Mouse (Mus musculus) liver, adult (tissue): Measurements from ENCODE around the gene Mon1a.

Source experiments
- GATA4 ChIP-seq: IDR thresholded peaks from 2 replicates; pipeline ENCODE4 v1.6.1; 2014; ENCODE audit warnings: mild to moderate bottlenecking, low read length; ENCODE audit not compliant: insufficient replicate concordance

The Mon1a gene

DNA sequence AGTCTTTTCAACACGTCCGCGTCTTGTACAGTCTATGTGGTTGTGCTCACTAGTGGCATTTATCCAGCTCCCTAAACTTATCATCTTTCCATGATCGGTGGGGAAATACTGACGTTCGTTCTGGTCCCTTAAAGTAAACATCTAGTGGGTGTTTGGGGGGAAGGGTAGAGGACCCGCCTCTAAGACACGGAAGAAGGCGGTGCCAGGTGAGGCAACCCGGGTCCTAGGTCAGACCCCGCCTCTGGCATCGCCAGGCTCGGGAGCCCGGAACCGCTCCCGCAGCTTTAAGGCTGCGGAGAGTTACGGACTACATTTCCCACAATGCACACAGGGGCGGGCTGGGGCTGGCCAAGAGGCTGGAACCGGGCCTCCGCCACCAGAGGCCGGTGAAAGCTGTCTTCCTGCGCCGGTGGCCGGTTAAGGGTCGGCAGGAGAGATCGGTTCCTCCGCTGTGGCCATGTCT lies at the start of gene Mon1a:
Mon1a (plus strand) TSS at position 348 of the 463 bp plus-strand sequence.
- TF ChIP-seq GATA4, result no peak; the same call in 1 of the 2 replicates

DNA sequence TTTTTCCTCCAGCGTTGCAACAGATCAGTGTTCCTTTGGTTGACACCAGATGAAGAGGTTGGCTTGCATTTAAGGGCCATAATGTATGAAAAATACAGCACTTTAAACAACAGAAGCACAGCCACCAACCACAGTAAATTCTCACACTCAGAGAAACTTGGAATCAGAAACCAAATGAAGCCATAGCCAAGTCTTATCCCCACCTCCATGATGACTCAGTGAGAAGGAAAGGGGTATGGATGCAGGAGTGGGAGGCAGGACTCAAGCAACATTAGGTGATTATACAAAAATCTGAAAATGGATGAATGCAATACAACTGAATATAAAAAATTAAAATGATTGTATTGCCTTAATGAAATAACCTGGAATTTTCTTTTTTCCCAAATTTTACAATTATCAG lies 49.1 kb upstream of the Mon1a start:
- TF ChIP-seq GATA4, result no peak

DNA sequence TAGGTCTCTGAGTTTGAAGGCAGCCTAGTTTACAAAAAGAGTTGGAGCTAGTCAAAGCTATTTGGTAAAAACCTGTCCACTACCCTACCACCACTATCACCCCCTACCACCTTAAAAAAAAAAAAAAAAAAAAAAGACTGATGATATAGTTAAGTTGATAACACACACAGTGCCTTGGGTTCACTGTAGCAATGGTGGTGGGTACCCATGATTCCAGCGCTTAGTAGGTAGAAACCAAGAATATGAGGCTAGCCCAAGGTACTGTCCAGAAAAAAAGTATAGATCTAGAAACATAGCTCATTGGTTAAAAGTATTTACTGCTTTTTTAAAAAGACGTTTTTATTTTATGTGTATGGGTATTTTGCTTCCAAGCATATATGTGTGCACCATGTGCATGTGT lies 45.2 kb upstream of the Mon1a start:
- TF ChIP-seq GATA4, result no peak

DNA sequence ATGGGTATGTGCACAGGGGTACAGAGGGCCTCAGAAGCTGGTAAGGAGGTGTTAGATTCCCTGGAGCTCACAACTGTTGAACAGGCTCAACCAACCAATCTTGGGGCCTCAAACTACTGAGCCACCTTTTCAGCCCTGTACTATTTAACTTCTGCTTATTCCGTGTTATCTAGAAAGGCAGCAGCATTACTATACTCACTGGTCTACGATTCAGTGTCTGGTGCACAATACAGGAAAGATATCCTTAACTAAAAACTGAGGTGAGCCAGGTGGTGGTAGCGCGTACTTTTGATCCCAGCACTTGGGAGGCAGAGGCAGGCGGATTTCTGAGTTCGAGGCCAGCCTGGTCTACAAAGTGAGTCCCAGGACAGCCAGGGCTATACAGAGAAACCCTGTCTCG lies 39.0 kb upstream of the Mon1a start:
- TF ChIP-seq GATA4, result no peak

DNA sequence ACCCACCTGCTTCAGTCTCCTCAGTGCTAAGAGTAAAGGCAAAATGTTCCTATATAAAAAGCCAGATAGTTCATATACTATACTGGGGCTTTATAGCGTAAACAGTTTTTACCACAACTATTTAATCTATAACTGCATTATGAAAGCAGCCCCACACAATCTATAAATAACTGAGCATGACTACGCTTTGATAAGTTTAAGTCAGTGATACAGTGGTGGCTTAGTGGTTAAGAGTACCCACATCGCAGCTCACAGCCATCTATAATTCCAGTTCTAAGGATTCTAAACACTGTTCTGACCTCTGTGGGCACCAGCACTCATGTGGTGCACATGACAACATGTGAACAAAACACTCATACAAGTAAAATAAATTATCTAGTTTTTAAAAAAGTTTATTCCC lies 29.6 kb upstream of the Mon1a start:
- TF ChIP-seq GATA4, result no peak

DNA sequence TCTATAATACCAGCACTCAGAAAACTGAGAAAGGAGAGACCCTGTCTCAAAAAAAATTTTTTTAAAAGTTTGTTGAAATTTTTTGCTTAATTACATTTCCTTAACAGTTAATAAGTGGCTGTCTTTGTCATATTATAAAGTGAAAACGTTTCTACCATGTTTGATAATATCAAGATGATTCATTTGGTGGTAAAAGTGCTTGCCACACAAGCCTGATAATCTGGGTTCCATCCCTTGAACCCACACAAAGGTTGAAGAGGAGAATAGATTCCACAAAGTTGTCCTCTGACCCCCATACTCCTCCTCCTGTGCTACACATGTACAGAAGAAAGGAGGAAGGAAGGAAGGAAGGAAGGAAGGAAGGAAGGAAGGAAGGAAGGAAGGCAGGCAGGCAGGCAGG lies 23.5 kb upstream of the Mon1a start:
- no peak for TF ChIP-seq GATA4

DNA sequence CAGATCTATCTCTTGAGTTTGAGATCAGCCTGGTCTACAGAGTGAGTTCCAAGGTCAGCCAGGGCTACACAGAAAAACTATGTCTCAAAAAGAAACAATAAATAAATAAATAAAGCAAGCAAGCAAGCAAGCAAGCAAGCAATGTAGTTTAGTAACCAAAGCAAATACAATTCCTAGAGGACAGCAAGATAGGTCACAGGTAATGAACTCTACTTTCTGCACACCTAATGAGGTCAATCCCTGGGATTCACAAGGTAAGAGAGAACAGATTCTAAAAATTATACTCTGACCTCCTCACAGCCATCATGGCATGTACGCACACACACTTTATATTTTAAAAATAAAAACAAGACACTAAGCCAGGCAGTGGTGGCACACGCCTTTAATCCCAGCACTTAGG lies 21.9 kb upstream of the Mon1a start:
- no peak for TF ChIP-seq GATA4

DNA sequence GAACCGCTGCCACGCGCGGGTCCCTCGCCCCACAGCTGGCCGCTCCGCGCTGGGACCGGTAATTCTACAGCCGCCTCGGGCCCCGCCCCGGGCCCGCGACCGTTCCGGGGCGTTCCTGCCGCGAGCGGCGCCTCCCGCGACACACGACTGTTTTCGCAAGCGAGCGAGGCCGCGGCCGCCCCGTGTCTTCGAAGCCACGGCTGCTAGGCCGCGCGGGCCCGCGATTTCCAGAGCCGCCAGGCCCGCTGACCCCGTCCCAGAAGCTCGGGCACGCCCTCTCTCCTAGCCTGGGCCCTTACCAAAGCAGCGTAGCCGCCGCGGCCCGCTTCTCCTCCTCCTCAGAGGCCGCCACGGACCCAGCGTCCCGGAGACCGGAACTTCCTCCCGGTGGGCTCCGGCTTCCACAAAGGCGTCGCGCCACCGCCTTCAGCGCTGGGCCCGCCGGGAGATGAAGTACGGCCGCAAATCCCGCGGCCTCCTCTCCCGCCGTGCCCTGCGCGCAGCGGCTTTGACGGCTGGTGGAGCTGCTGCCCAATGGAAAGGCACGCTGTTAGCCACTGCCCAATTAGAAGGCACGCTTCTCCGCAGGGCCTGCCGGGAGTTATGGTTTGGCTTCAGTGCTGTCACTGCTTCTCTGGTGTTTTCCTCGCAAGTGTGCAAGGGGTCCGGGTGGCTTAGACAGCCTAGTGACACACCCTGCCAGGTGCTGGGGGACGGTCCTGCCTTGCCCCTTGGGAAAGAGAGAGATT lies 15.4 kb upstream of the Mon1a start:
- peak; percentile 50; the same call in 1 of the 2 replicates for TF ChIP-seq GATA4

DNA sequence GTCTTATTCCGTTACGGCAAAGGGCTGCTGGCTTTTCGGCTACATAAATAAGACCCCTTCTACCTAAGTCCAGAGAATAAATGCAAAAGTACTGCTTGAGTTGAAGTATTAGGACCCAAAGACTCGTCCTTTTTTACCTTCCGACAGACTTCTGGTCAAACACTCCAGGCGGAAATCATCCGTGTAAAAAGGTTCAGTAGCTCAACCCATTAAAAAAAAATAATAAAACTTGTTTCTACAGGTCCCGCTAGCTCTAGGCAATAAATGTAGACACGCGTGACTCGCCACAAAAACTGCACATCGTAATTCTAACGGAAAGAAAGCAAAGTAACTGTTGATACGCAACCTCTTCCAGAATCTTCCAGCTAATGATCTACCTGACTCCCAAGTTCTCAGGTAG lies 14.8 kb upstream of the Mon1a start, which contains the start of gene Rbm6:
Rbm6 (minus strand) TSS at position 101 of the 400 bp plus-strand sequence.
- no peak for TF ChIP-seq GATA4

DNA sequence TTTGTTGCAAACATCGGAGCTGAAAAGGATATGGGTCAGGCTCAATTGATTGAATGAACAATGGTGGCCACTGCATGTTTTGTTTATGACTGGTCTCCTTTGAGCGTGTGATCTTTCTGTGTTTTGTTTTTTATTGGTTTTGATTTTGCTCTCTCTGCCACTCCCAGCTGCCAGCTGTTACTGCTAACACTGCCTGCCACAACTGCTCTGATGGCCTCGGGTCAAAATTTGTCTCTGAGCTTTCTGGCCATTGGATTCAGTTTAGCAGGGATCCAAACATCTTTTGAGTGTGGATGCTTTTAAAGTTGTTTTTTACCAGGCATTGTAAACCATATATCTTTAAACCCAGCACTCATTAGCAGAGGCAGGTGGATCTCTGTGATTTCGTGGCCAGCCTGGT lies 7.5 kb upstream of the Mon1a start:
- no peak for TF ChIP-seq GATA4

DNA sequence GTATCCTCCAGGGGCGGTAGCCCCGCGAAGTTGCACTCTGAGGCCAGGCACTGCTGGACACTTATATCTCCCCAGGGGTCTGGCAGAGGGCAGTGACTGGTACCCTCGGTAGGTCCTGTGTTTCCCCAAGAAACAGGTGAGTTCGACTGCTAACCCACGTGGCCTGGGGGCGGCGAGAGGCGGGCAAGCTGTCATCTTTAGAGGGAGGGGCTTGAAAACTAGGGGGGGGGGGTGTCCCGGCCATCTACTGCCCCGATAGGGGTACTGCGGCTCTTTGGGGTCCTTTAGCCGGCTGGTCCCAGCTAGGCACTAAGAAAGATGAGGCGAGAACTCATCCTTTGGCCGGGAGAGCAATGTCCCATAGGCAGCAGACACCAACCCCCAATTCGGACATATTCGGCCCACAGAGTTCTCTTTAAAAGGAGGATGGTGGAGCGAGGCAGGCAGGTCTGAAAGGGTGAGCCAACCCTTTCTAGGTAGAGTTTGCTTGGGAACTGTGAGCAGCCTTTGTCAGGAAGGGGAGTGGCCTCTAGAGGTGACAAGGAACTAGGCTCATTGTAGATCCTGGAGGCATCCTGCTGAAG lies 408 bp downstream of the Mon1a start:
- TF ChIP-seq GATA4, result no peak; the same call in 1 of the 2 replicates

DNA sequence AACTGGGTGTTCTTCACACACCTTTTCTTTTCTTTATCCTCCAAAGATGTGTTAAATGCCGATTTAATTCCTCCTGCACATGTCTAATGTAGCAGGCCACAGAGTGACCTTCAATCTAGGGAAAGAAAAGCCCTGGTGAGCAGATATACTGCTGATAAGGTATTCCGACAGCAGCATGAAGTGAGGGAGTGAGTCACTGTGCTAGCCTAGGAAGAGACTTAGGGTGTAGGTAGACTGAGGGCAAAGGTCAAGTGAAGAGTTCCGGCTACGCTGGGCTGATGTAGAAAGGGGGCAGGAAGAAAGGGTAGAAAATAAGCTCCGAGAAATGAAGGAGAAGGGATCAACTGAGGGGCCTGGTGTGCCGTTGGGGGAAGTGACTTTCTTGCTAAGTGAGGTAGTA lies 2.3 kb downstream of the Mon1a start:
- TF ChIP-seq GATA4, result no peak

DNA sequence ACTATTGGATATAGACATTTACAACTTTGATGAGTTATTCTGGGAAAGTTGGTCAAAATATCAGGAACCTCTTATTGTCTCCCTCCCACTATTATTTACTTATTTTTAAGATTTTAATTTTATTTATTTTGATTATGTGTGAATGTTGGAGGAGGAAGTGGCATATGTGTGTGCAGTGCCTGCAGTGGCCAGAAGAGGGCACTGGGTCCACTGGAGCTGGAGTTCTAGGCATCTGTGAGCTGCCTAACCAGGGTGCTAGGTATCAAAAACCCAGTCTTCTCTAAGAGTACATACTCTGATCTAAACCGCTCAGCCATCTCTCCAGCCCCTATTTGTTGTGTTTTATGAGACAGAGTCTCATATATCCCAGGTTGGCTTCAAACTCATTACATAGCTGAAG lies 3.1 kb downstream of the Mon1a start:
- TF ChIP-seq GATA4, result no peak

DNA sequence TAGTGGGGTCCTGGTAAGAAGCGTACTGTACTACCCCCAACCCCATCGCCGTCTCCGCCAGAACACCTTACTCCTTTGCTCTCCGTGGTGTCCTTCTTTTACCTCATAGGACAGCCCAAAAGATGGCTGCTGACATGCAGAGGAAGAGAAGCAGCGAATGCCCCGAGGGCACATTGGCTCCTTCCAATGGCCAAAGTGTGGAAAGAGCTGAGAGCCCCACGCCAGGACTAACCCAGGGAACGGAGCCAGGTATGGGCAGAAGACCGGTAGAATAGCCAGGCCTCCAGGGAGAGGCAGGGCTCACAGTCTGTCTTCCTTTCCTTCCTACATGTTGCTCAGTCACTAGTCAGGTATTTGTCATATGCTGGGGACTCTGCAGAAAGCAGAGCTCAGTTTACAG lies 10.6 kb downstream of the Mon1a start:
- no peak for TF ChIP-seq GATA4

DNA sequence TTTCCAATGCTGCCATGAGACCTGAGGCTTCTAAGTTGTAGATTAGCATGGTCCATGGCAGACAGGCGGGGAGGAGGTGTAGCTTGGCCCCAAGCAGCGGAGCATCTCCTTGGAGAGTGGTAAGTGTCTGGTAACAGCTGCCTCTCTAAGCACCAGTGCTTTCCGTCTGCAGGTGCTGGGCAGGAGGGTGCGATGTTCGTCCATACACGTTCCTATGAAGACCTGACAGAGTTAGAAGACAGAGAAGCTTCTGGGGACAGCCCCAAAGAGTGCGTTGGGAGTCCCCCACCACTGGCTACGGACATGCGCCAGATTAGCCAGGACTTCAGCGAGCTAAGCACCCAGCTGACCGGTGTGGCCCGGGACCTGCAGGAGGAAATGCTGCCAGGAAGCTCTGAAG lies 11.9 kb downstream of the Mon1a start:
- no peak for TF ChIP-seq GATA4

DNA sequence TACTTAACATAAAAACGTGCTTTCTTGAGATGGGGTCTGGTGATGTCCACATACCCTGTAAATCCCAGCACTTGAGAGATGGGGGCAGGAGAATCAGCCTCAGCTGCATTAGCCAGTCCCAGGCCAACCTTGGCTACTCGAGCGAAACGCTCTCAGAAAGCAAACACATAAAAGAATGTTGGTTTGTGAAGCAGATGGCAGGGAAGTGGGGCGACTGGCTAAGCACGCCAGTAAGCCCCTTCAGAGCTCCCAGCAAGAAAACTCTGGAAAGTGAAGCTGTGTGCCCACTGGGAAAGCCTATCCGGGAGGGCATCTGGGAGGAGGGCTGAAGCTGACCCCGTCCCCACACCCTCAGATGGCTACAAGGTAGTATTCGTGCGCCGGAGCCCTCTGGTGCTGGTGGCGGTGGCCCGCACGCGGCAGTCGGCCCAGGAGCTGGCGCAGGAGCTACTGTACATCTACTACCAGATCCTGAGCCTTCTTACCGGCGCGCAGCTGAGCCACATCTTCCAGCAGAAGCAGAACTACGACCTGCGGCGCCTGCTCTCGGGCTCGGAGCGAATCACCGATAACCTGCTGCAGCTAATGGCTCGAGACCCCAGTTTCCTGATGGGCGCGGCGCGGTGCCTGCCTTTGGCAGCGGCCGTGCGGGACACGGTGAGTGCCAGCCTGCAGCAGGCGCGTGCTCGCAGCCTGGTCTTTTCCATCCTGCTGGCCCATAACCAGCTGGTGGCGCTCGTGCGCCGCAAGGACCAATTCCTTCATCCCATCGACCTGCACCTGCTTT lies 13.1 kb downstream of the Mon1a start:
- no peak for TF ChIP-seq GATA4

DNA sequence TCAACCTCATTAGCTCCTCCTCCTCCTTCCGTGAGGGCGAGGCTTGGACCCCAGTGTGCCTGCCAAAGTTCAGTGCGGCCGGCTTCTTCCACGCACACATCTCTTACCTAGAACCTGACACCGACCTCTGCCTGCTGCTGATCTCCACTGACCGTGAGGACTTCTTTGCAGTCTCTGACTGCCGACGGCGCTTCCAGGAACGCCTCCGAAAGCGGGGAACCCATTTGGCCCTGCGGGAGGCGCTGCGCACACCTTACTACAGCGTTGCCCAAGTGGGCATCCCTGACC lies 13.6 kb downstream of the Mon1a start:
- no peak for TF ChIP-seq GATA4

DNA sequence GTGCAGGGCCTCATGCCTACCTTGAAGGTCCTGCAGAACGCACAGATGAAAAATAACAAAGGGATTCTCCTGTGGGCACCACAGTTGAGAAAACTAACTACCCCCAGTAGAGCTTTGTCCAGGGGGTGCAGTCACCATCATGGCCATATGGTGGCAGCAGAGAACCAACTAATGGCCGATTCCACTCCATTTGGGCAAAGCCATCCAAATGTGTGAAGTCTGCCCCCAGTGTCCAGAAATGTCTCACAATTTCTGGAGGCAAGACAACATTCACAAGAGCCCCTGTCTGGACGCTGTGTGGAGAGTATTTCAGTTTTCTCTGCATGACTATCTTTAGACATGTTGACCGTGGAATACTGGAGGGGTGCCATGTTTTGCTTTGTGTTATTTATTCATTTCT lies 16.8 kb downstream of the Mon1a start:
- no peak for TF ChIP-seq GATA4
